Mouse (Mus musculus): ENCODE measurements around the gene Fes. TPM values are rescaled to one million over a fixed set of nuclear protein-coding genes. Genes with fewer than 3 reads are reported as not detected.
"Not testable (repeated sequence)": the region's sequence is repeated elsewhere in the genome, so short reads cannot be mapped to it uniquely, and the experiment has no call there.

The Fes gene
- total RNA-seq, 4 experiments from 2014 or later: 6.4 to 13.5 (median 9.1) TPM

DNA sequence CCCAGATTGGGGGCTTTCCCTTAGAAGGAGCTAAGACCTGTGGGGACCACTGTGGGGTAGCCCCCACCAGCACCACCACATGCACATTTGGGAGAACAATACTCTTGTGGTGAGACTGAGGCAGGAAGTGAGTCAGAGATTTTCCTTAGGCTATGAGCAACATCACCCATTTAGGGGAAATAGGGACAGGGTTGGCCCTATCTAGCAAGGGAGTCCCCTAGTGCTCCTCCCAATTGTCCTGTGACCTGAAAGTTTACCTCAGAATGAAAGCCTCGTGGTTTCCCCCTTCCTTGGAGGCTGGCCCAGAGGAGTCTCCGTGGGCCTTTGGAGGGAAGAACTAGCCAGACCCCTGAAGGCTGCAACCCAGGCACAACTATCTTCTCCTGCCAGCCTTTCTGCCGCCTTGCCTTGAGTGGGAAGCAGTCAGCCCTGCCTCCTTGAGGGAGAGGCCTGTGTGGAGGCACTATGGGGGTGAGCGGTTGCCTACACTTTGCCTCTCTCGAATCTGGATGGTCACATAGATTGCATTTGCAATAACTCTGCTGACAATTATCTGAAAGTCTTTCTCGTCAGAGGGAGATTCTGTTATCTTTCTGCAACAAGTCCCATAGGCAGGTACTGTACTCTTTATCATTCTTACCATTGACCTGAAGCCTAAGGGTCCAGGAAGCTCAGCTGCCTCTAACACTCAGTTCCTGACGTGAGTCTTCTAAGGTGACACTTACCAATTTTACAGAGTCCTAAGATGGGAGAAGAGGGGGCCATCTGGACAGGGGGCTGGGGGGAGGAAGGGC lies 16.6 kb upstream of the Fes start:
- peak; percentile 56 for DNase-seq (ENCODE audit: low spot score)

- DNase-seq (ENCODE audit: low spot score): peak; percentile 83
These were observed 15.8 kb upstream of the Fes start for GRCm38 (mm10) chr7:80403551-80403950.

DNA sequence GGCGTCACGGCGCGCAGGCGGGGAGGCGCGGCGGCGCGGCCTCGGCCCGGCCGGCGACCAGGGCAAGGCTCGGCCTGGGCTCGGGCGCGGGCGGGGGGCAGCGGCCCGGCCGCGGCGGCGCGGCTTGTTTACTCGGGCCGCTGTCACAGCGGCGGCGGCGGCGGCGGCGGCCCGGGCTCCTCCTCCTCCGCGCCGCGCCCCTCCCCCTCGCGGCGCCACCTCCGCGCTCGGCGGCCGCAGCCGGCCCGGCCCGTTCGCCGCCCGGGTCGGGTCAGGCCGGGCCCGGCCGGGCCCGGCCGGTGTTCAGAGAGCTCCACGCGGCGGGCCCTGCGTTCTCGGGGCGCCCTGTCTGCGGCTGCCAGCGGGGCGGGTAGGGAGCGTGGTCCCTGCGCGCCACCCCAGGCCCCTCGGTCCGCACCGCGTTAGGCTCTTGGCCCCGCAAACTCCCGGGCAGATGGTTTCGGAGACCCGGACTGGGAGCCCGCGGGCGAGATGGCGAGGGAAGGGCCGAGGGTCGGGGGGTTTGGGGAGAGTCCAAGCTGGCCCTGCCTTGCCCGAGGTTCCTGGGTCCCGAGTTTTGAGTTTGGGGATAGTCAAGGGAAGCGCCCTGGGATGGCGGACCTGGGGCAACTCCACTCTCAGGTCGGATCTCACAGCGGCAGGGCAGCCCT lies 15.0 kb upstream of the Fes start:
- no peak for DNase-seq (ENCODE audit: low spot score)

DNA sequence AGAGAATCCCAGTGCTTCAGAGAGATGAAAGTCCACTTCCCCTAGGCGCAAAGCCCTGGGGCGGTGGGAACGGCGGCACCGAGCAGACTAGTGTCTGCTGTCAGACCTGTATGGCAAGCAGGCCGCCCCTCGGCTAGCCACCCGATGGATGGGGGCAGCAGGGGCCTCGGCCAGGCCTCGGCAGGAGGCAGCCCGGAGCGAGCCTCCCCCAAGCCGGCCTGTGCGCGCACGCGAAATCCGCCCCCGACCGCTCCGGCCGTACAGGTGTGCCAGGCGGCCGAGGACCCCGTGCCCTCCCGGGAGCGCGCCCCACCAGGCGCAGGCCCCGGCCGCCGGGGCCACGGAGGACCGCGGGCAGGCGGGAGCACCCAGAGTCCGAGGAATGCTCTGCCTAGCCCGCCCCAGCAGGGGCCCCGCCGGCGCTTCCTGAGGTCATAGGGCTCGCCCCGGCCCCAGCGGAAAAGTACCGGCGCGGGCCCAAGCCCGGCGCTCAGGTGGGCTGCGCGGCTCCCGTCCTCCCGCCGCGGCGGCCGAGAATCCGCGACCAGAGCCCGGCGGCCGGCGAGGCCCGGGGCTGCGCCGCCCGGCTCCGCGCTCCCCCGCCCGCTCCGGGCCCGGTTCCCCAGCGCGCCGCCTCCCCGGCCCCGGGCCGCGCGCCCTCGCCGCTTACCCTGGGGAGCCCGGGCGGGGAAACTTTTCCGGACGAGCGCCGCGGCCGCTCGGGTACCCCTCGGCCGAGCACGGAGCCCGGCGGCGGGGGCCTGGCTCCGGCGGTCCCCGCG lies 14.3 kb upstream of the Fes start:
- no peak for DNase-seq (ENCODE audit: low spot score)

- no peak for DNase-seq (ENCODE audit: low spot score)
These were observed 13.5 kb upstream of the Fes start for GRCm38 (mm10) chr7:80401041-80401859.

DNA sequence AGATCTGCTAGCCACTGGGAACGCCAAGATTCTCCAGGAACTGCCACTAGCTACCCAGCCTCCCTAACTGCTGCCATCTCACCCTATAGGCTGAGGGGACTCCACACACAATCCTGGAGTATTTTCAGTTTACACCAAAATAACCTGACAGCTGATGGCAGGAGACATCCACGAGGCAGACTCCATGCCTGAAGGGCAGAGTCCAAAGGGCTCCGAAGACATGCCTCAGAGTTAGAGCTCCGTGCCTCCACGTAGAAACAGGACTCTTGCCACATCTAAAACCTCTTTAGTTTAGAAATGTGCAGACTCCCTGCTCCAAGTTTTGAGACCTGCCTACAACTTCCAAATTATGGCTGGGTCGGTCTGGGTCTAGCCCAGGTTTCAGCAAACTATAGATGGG lies 12.8 kb upstream of the Fes start:
- DNase-seq (ENCODE audit: low spot score): no peak

GRCm38 (mm10) chr7:80400099-80400498 lies 12.4 kb upstream of the Fes start:
- DNase-seq (ENCODE audit: low spot score): peak; percentile 35

DNA sequence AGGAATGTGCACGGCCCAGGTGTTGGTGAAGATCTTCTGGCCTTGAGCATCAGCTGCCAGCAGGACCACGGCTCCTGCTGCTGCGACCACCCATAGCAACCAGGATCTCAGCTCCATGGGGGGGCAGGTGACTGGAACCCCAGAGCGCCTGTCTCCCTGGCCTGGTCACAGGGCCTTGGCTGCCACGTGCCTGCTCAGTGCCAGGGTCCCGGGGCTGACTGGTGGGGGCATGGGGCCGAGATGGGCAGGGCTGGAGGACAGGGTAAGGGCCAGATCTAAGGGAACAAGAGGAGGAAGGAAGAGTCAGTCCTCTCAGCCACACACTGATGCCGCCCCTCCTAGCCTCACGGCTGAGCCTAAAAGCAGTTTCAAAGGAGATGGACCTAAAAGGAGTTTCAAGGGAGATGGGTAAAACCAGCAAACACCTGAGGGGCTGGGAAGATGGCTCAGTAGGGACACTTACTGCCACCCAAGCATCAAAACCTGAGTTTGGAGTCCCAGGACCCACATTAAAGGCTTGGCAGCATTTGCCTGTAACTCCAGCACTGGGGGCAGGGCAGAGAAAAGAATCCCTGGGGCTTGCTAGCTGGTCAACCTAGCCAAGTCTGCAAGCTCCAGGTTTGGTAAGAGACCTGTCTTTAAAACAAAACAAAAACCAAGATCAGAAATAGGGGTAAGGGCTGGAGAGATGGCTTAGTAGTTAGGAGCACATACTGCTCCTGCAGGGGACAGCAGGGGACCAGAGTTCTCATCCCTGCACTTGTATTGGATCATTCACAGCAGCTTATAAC lies 11.1 kb upstream of the Fes start:
- DNase-seq (ENCODE audit: low spot score): no peak

DNA sequence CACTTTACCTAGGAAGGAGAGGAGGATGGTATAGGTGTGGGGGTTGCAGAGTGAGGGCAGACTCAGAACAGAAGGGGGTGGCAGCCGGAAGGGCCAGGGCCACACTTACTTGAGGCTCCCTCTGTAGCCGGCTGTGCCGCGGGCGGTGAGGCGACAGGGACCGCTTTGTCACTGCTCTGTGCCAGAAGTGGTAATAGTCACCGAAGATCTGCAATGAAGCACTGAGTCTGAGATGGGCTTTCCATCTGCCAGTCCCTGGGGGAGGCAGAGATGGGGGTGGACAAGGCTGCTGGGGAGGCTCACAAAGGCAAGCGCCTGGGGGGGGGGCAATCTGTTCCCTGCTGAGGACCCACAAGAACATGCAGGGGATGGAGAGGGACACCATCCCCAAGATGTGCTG lies 10.2 kb upstream of the Fes start:
- DNase-seq (ENCODE audit: low spot score): no peak

GRCm38 (mm10) chr7:80396427-80396826 lies 8.7 kb upstream of the Fes start:
- not testable (repeated sequence) for DNase-seq (ENCODE audit: low spot score)

GRCm38 (mm10) chr7:80394600-80394999 lies 6.9 kb upstream of the Fes start:
- no peak for DNase-seq (ENCODE audit: low spot score)

DNA sequence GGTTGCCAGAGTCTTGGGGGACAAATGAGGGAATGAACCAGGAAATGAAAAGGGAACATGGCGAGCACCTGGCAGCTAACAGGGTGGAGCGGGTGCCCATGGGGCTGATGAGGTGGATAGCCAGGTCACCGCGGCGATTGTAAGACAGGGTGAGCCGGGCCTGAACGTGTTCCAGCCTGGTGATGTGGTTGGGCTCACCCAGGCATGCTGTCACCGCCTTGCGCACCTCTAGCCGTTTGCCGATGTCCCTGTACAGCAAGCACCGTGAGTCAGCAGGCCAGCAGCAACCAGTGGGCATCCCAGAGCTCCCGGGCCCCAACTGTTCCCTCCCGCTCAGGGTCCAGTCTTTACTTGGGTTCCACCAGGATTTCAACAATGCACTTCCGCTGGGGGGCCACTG lies 4.4 kb upstream of the Fes start:
- no peak for DNase-seq (ENCODE audit: low spot score)

- DNase-seq (ENCODE audit: low spot score): peak; percentile 29
These were observed 613 bp downstream of the Fes start for GRCm38 (mm10) chr7:80387033-80387632.

DNA sequence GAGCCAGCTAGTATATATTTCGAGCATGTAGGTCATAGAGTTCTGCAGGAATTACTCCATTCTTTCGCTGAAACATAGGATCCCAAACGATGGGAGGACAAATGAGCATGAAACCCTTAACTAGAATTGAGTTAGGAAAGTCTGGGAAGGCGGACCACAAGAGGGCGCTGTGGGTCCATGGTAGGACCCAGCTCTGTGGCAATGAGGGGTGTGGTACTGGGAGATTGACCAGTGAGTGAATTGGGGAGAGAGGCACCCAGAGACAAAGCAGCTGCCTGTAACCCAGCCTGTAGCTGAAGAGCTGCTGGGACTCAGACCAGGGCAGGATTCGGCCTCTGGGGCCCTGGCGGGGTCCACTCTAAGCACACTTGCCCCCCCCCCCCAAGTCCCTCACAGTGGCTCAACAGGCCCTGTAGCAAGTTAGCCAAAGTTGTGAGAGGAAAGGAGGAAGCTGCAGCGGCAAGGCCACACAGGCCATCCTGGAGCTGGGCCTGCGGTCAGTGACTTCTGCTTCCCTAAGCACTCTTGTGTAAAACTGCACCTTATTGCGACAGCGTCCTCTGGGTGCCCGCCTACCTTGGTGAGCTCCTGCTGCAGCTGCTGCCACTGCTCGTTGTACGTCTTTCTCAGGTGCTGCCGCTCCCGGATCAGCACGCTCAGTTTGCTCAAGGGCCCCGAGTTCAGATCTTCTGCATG lies 1.4 kb downstream of the Fes start:
- DNase-seq (ENCODE audit: low spot score): peak; percentile 93

DNA sequence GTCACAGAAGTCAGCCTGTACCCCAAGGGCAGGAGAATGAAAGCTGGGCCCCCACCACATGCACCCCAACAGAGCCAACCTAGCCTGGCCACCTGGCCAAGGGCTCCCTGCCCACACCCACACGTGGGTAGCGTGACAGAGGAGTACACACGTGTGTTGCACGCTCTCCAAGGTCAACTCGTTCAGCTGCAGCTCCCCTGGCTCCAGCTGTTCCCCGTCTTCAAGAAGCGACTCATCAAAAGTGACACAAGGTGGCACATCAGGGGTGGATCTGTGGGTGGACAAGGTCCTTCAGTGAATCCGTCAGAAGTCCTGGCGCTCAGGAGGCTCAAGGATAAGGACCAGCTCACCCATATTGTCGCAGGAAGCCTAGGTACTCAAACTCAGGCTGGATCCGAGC lies 4.8 kb downstream of the Fes start:
- DNase-seq (ENCODE audit: low spot score): no peak

DNA sequence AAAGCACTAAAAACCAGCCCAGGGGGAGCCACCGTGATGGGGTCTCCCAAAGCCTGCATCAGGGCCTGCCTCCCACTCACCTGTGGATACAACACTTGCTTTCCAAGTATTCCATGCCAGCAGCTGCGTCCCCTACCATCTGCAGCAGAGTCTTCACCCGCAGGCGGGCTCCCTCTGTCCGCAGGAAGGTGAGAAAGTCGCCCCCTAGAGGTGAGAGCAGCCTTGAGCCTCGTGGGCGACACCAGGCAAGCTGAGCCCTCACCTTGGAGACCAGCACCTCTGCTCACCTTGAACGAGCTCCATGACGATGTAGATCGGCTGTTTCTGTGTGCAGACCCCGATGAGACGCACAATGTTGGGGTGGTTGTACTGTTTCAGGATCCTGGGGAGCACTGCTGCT lies 8.2 kb downstream of the Fes start:
- DNase-seq (ENCODE audit: low spot score): no peak

DNA sequence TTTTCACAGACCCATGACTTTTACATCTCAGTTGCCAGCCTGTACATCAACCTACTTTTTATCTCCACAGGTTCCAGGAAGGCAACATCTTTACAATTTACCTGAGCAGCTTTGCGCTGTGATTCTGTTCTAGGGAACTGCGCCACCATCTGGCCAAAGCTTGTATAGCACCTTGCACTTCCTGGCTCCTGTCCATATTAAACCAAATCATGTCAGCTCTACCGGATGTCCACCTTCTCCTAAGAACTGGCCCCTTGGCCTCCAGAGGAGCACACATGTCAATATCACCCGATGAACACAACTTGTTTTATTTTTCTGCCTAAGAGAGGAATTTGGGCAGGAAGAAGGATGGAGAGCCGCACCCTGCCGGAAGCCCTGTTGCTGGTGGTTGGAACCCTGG lies 10.3 kb downstream of the Fes start:
- DNase-seq (ENCODE audit: low spot score): peak; percentile 49

- no peak for DNase-seq (ENCODE audit: low spot score)
These were observed 11.6 kb downstream of the Fes start for GRCm38 (mm10) chr7:80376192-80376591.

- DNase-seq (ENCODE audit: low spot score): no peak
These were observed 12.2 kb downstream of the Fes start for GRCm38 (mm10) chr7:80375376-80376039.
